Mouse (Mus musculus) left cerebral cortex, postnatal 4 days (tissue): ENCODE data around the gene Dtx4. TPM values are rescaled to one million over a fixed set of nuclear protein-coding genes. Genes with fewer than 3 reads are reported as not detected.

Experiments used
- DNase-seq: peaks from one replicate; pipeline ENCODE4 v3.0.0-alpha.2; 2022
- intact Hi-C: fragments of 180-260 bp; cut with DNase I; formaldehyde crosslinking; loops from one replicate; pipeline ENCODE4 v1.15.1; 2025
- total RNA-seq, 2 experiments: library from RNA; stranded (reverse); gene quantifications; 2 replicates each; pipeline ENCODE4 v1.2.3; 2021

Gene Dtx4
- total RNA-seq, 2 experiments from 2014 or later: 124 to 146 TPM

DNA sequence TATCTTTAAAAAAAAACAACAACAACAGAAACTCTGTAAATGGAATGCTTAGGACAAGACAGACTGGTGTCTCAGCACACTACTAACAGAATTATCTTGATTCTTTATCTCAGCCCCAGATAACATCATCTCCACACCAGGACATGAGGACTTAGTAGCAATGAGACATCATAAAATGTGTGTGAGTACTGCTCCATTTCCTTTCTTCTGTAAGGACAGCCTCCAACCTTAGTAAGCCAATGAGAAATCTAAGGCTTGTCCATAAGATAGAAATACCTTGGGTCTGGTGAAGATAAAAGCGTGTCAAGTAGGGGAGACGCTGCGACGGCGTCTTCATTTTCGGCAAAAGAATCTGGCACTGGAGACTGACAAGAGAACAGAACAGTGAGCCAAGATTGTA lies 73.6 kb downstream of the Dtx4 start, which contains the start of gene Pfpl:
Pfpl (plus strand) TSS at position 301 of the 400 bp plus-strand sequence.
- intact Hi-C loops: no loop called here
- no peak for DNase-seq

DNA sequence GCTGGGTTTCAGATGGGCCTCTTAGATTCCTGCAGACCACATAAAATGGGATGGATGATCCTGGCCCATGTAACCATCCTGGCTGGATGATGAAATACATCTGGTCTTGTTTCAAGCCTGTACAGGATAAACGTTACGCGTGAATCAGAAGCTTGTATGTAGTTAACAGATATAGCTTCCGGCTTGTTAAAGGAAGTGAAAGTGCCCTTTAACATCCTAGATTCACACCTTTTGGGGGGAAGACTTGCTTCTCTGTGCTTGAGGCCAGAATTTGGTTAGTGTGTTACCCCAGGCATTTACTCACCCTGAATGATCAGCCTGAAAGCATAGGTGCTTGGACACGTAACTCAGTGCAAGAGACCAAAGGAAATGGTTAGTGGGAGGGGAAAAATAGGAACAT lies 74.2 kb downstream of the Dtx4 start:
- DNase-seq: no peak
- intact Hi-C loops: no loop called here

DNA sequence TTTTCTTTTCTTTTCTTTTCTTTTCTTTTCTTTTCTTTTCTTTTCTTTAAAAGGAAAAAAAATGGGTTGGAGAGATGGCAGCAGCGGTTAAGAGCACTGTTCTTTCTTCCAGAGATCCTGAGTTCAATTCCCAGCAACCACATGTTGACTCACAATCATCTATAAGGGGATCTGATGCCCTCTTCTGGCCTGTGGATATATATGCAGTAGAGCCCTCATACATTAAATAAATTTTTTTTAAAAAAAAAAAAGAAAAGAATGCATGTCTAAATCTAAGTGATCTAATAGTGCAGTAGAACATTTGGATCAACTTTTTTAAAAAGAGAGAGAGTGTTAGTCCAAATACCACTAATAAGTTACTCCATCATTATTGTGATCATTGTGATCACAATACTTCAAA lies 79.6 kb downstream of the Dtx4 start:
- intact Hi-C loops: no loop called here

DNA sequence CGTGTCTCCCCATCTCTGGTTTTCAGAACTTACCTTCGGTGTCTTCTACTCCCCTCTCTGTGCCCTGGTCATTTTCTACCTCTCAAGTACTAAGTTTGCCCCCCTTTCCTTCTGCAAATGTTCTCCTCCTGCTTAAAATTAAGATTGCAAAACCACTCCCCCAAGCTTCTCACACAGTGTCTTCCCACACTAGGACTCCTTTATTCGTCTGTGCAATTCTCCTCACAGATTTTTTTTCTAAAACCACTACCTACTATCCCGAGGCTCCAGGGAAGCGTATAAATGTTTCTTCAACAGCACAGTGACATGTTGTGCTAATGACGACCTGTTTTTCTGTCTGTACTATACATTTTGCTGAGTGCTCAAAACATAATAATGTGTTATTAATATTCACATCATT lies 80.7 kb downstream of the Dtx4 start:
- DNase-seq: no peak
- intact Hi-C loops: no loop called here

More for the DNA sequence above, 79.6 kb downstream of the Dtx4 start:
- no peak for DNase-seq

DNA sequence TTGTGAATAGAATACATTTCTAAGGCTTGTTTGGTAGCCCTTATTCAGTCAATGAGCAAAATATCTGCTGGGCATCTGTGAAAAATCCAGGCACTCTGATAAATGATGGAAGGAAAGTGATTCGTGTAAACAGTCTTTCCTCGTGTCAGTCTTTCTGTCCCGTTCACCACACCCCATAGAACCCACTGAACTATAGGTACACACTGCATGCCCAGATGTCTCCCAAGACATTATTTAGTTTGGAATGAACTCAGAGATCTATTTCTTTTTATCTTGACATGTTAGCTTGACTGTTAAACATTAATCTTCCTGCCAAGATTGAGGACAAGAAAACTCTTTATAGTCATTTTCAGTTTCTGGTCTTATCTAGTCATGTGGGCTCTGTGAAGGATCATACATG lies 82.9 kb downstream of the Dtx4 start:
- intact Hi-C loops: no loop called here
- no peak for DNase-seq

DNA sequence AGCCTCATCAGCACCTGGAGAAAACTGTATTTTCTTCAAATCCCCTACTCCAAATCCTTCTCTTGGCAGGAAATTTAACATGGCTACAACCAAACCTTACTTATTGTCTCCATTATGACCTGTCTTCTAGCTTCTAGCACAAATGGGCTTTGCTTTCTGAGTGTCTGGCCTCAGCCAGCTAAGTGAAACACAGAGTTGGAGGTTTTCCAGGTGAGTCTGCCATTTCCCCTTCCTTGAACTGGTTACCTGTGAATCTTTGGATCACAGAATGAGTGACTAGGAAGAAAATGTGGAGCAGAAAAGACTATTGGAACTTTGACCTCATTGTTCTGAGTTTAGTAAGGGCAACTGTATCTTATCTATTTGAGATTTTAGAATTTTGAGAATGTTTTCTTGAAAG lies 83.9 kb downstream of the Dtx4 start, which contains the start of gene Olfr1441:
Olfr1441 (plus strand) TSS at position 73 of the 400 bp plus-strand sequence.
- intact Hi-C loops: no loop called here
- DNase-seq: no peak

Other genes starting within 250 kb of the Dtx4 start
- under 1 TPM in 1 of 2 experiments, not detected in 1; 0.18 TPM for gene Olfr235, start 240.4 kb downstream of the Dtx4 start, total RNA-seq
- gene Olfr1434, start 221.6 kb downstream of the Dtx4 start, total RNA-seq: not detected
- not detected for gene Olfr1436, start 202.3 kb downstream of the Dtx4 start, total RNA-seq
- gene Olfr1437, start 176.4 kb downstream of the Dtx4 start, total RNA-seq: not detected
- not detected for gene Olfr1438-ps1, start 165.5 kb downstream of the Dtx4 start, total RNA-seq
- gene Olfr1440, start 114.2 kb downstream of the Dtx4 start, total RNA-seq: not detected
- gene Olfr1441, start 84.0 kb downstream of the Dtx4 start, total RNA-seq: not detected
- gene Pfpl, start 73.5 kb downstream of the Dtx4 start, total RNA-seq: not detected
- 1 to 10 TPM; 3.7 to 5.0 TPM for gene Mpeg1, start 40.7 kb downstream of the Dtx4 start, total RNA-seq
- gene Fam111a, start 44.3 kb upstream of the Dtx4 start, total RNA-seq: 1 to 10 TPM; 6.3 to 7.6 TPM
- gene Gm4952, start 98.5 kb upstream of the Dtx4 start, total RNA-seq: under 1 TPM; 0.30 to 0.34 TPM
- gene Glyat, start 131.9 kb upstream of the Dtx4 start, total RNA-seq: not detected
- gene Olfr1442, start 169.0 kb upstream of the Dtx4 start, total RNA-seq: not detected
- gene Olfr1443, start 176.7 kb upstream of the Dtx4 start, total RNA-seq: not detected
- not detected for gene Keg1, start 194.3 kb upstream of the Dtx4 start, total RNA-seq